Mouse (Mus musculus) gastrocnemius, postnatal 25 days (tissue): ENCODE results near the gene Lsm4. TPM values are rescaled to one million over a fixed set of nuclear protein-coding genes. Genes with fewer than 3 reads are reported as not detected.
A peak's percentile ranks its signal among the peaks of the same experiment; 100 is the strongest.

Experiments
- DNase-seq: peaks from one replicate; pipeline ENCODE4 v3.0.0; 2022
- long read RNA-seq, 2 experiments: library from polyadenylated mRNA; stranded (forward); transcript quantifications; one replicate each; pipeline ENCODE4 v2.0.0; 2021
- total RNA-seq, 2 experiments: library from RNA; stranded (reverse); gene quantifications; 1 replicate in 1 of 2; 2 replicates in 1 of 2; pipeline ENCODE4 v1.2.3; 2021

Gene Lsm4
- 10 to 100 TPM; 57.7 to 66.0 TPM for total RNA-seq
- long read RNA-seq, experiment 1, transcript Lsm4-201 (5 exons, 925 nt) = major isoform, 237 of 278 reads
- long read RNA-seq, experiment 1, partial matches to known transcripts = 30 of 278 reads
- long read RNA-seq, experiment 1, other reads (novel, unspliced or antisense) = 10 of 278 reads
- long read RNA-seq, experiment 2, transcript Lsm4-201 (5 exons, 925 nt) = major isoform, 149 of 178 reads
- long read RNA-seq, experiment 2, partial matches to known transcripts = 26 of 178 reads
- long read RNA-seq, experiment 2, other reads (novel, unspliced or antisense) = 3 of 178 reads

DNA sequence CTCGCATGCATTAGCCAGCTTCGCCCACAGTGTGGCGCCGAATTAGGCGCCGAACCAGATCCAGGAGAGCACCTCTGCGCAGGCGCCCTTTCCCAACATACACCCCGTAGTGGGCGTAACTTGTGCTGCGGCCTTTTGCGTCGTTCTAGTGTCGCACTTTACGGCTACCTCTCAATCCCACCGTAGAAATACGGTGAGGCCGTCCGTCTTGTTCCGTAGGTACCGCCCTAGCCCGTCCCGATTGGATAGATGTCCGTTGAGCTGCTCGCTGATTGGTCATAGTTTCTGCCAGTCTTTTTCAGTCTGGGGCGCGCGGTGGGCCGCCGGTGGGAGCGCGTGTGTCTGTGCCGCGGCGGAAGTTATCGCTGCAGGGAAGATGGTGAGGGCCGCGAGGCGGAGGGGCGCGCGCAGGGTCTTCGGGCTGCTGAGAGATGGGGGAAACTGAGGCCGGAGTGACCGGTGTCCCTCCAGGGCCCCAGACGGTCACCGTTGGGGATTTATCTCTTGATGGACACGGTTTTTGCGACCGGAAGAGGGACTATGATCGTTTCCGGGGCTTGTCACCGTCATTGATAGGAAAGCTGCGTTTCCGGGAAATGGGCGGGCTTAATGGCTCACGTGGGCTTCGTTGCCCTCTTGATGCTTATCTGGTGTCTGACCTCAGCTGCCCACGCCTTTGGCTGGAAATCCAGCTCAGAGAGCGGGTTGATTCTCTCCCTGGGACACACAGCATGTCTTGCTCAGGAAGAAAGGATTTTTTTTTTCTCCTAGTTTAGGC, at the start of gene Lsm4:
Lsm4 (plus strand) TSS at position 170 of the 778 bp plus-strand sequence.
- peak; percentile 97 for DNase-seq

DNA sequence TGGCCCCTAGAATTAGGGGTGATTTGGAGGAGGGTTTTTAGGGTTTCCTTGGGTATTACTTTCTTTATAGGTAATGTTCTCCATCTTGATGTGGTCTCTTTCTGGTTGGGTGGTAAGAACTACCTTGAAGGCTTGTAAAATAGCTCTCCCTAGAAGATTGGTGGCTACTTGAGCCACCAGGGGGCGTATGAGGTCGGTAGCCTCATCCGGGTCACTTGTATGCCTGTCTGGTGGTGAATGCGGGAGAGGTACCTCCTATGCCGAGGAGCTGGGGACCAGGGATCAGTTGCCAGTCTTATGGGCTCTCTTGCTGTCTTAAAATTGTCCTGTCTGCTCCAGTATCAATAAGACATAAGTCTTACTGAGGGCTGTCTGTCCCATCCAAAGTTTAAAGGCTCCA, 47.9 kb upstream of the Lsm4 start:
- DNase-seq = no peak

DNA sequence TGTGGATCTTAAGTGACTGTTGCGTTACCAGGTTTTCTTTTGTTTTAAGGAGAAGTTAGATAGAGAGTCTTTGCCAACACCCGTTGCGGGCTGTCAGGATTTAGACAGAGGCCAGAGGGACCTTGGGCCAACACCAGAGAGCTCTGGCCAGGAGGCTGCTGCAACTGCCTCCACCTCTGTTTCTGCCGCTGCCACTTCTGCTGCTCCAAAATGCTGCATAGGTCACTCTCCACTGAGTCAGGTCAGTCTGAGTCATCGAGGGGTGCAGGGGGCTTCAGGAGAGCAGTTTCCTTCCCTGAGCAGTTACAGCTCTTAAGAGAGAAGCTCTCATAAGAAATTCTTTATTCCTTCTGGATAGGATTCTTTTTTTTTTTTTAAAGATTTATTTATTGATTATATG, 46.0 kb upstream of the Lsm4 start:
- DNase-seq = no peak

DNA sequence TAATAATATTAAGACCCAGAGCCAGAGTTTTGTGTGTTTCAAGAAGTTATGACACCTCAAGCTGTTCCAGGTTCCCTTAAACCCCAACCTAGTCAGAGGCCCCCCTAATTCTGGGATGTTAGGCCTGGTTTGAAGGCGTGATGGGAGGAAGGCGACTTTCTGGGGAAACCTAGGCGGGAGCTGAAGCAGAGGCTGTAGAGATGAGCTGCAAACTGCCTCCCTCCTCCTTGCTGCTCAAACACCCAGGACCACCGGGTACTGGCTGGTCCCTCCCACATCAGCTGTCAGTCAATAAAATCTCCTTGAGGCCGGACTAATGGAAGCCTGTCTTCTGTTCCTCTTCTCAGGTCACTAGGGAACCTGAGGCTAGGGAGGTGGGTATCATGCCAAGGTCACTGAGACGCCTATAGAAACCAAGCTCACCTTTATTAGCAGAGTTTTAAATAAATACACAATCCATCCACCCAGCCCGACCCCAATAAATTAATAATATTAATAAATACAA, 44.0 kb upstream of the Lsm4 start:
- no peak for DNase-seq

DNA sequence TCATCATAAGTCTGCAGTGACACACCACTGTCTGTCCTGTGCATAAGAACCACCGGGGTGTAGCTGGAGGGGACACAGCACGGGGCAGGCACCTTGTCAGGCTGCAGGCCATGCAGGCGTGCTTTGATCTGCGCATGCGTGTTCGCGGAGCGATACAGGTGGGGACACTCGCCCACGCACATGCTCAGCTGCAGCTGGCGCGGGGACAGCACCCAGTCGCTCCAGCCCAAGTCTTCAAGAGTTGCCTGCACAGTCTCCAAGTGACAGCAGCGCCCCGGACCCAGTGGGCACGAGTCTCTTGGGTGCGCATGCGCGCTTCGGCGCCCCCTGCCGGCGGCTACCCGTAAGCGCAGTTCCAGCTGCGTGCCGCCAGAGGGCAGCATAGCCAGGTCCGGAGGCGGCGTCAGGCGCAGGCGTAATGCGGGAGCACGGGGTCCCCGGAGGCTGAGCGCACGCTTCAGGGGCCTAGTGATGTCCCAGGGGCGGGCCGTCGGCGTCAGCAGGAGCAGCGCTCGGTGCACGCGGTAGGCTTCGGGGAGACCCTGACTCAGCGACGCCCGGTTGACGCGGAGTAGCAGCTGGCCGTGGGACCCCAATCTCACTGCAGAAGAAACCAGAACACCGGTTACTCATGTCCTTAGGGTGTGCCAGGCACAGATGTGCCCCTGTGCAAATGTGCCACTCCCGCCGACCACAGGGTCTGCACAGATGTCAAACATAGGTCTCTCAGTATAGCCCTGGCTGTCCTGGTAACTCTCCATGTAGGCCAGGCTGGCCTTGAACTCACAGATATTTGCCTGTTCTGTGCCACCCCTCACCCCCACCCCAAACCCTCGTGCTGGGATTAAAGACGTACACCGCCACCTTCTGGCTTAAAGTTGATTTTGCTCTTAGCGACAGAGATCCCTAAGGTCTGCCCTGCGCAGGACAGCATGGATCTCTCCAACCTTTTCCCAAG, 43.2 kb upstream of the Lsm4 start:
- DNase-seq = peak; percentile 85

DNA sequence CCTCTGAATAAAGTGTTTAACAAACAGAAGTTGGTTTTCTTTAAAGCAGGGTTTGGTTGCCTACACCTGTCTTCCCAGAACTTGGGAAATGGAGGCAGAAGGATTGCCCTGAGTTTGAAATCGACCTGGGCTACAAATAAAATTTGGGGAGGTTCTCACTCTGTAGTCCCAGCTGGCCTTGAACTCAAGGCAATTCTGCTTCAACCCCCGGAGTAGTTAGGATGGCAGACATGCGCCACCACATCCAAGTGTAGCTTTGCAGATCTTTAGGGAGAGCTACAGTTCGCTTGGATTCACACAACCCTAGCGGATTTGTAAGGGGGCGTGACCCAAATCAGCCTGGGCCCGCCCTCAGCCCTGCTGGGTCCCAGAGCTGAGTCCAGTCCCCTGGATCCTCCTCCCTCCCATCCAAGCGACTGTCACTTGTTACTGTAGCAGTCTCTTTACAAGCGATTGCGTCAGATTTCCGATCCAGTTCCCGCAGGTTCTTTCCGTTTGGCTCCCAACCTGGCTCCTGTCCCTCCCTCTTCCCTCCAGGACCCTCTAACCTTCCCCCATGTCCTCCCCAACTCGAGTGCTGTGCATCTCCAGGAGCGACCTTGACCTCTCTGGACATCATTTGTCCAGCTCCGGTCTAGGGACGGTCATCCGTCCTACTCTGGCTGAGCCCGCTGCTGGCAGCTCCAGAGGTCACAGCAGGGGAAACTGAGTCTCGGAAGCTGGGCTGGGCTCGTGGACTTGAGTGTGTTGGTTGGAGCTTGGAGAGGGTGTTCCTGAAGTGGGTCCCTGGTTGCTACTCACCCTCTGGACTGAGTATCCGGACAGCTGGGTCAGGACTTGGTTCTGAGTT, 42.3 kb upstream of the Lsm4 start:
- peak; percentile 76 for DNase-seq

DNA sequence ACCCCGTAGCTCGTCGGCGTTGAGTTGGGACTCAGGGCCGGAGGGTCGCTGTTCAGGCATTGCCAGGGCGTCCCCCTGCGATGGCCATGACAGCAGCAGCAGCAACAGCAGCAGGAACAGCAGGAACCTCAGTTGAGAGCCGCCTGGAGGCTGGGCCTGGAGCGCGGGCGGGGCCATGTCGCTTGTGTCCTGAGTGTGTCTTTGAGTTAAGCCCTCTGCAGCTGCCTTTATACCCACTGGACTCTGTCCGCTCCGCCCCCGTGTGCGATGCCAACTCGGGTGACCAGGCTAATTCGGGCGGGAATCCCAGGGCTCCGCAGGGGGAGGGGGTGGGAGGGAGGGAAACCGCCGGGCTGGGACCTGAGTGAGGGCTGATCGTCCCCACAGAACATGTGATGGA, 41.6 kb upstream of the Lsm4 start:
- no peak for DNase-seq

DNA sequence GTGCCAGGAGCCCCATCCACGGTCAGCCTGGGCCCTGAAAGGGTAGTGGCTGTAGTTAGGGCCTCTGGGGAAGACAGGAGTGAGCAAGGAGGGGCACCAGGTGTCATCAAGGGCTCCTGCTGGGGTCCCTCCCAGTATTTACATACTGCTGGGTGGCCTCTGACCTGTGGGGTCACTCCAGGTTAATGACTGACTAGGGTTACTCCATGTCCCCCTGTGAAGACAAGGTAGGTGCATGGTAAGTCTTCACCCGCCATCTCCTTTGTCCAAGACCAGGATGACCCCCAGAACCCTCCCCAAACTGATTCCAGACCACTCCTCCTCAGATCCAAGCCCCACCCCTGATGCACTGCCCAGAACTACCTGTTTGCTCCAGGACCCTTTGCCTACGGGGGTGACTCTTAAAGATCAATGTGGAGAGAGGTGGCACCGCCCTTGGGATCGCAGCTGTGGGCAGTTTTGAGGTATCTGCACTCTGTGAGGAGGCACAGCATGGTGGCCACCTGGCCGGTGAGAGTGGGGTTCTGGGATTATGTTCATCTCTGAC, 40.6 kb upstream of the Lsm4 start, which contains the start of gene Gdf15:
Gdf15 (minus strand) TSS at position 111 of the 547 bp plus-strand sequence.
- DNase-seq = no peak

DNA sequence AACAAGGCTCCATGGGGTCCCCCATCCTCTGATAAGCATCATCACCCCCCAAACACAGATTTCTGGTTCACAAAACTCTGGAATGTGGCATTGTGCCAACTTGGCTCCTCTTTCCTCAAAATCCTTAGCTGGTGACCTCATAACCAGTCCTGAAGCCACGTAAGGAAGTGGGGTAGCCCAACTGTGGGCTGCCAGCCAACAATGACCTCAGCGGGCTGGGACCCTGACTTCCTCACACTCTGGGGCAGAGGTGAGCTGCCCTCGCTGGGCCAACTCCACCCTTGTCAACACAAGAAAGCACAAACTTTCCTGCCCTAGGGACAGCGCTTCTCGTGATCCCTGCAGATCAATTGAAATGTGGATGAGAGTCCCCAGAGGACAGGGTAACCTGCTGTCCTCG, 39.0 kb upstream of the Lsm4 start:
- DNase-seq = peak; percentile 52

DNA sequence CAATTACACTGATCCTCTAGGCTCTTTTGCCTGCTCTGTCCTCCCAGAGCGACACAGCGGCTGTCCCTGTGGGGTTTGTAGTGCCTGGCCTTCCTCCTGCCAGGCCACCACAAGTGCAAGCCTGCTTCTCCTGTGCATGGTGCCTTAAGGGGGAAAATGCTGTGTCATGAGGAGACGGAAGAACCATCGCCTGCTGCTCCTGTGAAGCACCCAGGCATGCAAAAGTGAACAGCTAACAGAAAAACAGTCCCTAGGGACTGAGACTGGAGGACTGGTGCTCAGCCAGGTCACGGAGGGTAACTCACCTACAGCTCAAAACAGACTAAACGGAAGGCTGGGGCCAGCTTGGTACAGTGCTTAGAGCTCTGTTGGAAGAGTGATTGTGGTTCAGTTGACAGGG, 37.5 kb upstream of the Lsm4 start:
- no peak for DNase-seq

DNA sequence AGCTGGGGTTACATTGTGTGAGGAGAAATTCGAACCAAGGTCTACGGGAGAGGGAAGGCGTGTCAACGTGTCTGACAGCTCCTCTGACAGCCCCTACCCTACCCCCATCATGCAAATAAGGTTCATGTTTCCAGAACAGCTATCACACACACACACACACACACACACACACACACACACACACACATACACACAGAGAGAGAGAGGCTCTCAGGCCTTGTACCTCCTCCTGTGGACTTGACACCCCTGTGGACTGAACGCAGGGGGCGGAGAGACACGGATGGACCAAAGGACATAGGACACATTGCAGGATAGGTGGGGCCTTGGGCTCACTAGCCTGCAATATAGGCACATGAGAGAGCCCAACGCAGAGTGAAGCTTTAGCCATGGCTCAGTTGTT, 36.2 kb upstream of the Lsm4 start:
- no peak for DNase-seq

DNA sequence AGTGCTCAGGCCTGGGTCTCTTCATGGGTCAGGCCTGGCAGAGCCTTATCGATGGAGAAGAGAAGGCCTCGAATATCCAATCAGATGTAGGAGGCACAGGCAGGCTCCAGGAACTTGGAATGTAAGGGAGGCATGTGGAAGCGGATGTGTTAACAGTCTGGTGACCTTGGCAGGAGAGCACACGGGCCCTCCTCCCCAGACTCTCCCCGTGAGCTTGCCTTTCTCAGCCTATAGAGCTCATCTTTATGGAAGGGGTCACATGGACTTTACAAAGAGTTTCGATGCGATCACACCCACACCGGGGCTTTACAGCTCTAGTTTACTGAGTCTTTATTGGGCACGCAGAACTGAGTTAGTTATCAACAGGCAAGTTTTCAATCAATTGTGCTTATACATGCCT, 34.3 kb upstream of the Lsm4 start:
- DNase-seq = no peak

DNA sequence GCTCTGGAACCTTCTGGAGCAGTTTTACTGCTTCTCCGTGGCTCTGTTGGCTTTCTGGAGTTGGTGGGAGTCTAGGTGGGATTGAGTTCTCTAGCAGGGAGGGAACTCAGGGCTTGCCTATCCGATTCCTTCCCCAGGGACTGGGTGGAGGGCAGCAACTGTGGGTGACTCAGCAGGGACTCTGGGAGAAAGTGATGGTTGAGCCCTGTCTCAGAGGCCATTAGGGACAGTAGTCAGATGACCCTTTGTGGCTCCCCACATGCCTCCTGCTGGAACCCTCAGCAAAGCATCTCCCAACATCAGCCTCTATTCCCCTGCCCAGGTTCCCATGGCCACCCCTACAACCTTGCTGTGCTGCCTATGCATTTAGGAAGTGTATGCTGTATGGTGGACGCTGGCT, 30.0 kb upstream of the Lsm4 start:
- no peak for DNase-seq

DNA sequence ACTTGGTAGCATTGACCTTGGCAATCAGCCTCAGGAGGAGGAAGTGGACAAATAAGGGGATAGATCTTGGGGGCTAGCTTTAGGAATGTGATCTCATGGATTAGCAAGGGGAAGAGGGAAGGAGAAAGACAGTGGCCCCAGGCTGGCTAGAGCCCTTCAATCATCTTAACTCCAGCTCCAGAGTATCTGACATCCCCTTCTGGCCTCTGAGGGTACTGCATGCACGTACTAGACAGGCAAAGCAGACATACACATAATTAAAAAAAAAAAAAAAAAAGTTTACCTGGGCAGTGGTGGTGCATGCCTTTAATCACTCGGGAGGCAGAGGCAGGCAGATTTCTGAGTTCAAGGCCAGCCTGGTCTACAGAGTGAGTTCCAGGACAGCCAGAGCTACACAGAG, 29.0 kb upstream of the Lsm4 start:
- no peak for DNase-seq

DNA sequence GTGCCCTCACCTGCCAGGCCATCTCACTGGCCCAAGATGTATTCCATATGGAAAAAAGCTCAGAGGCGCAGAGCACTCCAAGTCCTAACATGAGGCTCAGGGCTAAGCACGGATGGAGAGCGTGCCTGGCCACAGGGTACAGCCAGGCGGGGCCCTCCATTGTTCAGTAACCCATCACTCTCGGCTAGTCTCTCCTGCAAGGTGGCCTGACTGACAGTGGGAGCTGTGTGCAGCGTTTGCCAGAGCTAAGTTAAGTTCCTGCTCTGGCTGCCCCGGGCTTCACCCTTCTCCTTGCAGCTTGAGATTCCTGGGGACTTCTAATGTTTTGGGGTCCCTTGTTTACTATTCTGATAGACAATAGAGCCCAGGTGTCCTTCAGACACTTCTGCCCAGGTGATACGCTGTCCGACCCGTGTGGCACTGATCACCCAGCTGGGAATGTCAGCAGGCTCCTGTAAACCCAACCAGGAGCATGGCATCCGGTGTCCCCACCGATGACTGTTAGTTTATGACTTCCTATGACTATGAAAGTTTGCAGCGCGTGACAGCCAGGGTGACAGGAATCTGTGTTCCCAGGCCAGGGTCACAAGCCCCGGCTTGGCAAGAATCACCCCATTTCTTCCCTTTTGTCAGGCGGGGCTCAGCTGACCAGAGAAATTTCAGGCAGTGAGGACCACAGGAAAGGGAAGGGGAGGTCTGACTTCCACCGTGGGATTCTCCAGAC, 27.4 kb upstream of the Lsm4 start:
- DNase-seq = no peak

DNA sequence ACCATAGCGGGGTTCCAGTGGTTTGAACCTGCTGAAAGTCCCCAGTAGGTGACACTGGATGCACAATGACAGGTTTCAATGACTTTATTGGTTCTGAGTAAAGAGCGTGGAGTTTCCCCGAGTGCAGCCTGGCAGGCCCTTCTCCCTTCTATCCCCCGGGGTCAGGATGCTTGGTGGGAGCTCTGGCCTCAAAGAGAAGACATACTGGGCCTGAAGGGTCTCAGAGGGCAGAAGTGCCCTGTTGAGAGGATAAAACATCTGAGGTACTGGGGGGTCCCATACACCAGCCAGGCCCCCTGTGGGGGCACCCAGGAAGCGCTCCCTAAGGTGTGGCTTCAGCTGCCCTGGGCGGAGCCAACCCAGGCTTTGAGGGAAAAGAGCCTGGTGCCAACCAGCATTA, 26.7 kb upstream of the Lsm4 start:
- no peak for DNase-seq

DNA sequence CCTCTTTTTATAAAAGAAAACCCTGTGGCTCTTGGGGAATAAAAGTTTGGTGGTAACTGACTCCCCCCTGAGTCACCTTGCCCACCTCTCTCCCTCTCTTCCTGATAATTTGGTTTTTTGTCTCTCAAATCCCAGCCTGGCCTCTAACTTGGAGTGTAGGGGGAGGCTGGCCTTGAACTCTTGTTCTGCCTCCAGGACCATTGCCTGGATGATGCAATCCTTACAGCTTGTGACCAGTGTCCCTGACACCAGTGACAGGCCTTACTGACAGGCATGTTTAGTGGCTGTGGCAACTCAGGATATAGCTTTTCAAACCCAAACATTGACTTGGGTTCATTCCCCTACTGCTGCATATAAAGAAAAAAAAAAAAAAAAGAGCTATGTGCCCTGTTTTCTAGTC, 26.3 kb upstream of the Lsm4 start:
- no peak for DNase-seq

DNA sequence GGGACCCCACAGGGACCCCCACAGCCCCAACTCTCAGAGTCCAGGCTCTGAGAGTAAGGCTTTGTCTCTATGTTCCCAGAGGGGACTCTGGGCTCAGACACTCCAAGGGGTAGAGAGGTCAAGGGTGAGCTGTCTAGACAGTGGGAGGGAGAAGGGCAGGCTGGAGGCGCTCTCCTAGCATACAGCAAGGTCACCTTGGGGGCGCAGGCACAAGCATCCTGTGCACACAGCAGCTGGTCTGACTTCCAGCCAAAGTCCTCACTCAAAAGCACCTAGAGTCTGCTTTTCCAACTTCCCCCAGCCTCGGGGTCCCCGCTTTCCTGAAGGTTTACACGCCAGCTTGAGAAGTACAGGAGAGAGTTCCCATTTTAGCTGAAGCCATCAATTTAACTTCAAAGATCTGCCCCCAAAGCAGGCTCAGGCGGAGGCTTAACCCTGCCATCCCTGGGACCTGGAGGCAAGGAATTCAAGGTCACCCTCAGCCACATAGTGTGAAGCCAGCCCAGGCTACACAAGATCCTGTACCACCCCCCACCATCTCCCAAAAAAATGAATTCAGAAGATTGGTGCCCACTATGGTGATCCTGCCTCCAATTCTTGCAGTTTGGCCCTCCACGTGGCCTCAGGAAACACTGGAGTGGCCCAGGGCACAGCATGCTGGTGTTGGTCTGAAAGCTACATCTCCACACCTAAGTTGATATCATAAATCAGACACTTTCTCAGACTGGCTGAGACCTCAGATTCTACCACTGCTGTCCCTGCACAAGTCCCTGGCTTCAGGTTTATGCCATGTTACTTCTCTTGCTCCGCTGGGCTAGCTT, 25.5 kb upstream of the Lsm4 start:
- DNase-seq = no peak

DNA sequence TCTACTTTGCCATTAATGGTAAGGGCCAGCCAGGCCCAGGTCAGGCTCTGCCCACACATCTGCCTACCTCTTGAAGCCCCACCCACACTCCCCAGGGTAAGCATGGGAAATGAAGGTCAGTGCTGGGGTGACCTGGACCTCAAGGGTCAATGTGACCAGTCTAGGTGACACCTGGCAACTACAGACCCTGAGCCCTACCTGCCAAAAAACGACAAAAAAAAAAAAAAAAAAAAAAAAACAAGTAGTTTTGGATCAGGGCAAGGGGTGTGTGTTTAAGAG, 24.9 kb upstream of the Lsm4 start:
- no peak for DNase-seq

DNA sequence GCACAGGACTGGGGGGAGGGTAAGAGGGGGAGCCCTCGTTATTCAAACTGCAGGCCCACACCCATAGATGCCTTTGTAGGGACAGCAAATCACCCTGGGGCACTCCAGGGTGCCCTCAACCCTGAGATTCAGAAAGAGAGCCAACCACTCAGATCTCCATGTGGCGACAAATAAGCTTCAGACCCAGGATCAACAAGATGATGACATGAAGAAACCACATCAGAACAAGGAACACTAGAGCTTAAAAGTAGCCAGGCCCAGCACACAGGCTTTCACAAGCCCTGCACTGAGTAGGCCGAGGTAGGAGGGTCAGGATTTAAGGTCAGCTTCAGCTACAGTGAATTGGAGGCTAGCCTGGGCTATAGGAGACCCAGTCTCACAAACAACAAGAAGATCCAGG, 24.1 kb upstream of the Lsm4 start:
- DNase-seq = no peak
